Mouse (Mus musculus): ENCODE measurements around the gene Chic2.

The Chic2 gene

DNA sequence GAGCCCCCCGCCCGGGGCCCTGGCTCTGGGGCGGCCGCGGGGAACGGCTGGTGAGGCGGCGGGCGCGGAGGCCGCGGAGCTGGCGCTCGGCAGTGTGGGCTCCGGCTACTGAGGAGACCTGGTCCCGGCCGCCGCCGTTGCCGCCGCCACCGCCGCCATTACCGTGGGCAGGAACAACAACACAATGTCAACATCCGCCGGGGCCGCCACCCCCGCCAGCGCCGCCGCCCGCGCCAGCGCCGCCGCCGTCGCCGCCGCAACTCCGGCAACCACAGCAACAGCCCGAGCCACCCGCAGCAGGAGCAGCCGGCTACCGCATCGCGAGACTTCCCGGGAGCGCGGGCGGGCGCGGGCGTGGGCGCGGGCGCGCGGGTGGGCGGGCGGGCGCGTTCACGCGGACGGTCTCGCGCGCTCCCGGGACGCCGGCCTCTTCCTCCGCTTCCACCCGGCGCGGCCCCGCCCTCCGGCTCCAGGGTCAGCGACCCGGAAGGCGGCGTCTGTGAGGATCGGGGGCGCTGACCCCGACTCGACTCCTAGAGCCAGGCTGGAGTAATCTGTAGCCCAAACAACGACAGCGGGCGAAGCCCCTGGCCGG is at the start of gene Chic2:
Gene Chic2 (minus strand): TSS at position 465 of the 595 bp plus-strand sequence.
- DNase-seq: peak; percentile 90

DNA sequence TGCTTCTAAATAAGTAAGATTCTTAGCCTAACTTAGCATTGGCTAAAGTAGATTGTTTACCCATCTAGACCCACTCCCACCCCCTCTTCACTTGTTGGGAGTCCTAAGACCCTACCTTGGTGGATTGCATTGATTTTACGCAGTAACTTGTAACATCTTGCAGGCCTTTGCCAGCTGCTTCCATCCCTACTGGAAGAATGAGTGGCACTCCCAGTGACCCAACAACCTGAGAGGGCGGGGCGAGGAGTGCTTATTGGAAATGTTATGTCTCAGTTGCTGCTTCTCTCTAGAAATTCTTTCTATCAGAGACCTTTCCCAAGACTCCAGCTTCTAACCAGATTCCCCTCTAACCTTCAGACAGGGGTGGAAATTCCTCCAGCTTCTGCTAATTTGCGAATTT is 41.3 kb upstream of the Chic2 start:
- no peak for DNase-seq

DNA sequence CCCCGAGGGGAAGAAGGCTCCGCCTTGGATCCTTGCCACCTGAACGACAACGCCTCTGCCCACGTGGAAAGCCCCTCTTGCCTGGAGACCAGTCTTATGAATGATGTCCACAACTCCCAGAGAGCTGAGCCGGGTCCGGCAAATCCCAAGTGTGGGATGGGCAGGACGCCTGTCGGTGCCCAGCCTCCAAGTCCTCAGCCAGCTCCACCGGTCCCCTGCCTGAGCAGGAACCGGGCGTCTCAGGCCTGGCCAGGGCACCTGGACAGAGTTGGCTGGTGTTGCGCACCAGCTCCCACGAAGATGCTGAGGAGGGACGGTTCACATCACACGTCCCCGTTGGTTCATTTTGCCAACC is 40.9 kb upstream of the Chic2 start:
- DNase-seq: no peak

DNA sequence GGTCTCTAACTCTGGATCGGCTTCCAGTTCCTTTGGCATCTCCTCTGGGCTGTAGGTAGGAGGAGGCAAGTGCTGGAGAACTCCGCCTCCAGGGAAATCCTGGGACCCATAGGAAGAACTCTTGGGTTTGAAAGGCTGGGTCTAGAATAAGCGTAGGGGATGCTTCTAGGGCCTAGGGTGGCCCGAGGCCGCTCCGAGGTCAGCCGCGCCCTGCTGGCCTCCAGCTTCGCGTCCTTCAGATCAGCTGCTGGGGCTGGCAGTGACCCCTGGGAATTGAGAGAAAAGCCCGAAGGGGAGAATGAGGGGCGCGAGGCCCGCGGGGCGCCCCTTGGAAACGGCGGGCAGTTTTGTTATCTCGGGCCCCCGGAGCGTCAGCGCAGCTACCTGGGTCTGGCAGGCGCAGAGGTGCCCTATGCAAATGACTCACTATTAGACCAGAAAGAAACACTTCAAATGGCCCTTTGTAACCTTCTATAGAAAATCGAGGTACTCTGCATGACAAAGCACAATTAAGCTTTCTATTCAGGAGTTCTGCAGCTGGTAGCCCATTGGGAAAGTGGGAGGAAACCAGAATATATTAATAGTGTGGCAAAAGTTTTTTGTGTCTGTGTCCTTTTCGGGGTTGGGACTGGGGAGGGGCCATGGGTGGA is 40.4 kb upstream of the Chic2 start:
- DNase-seq: no peak

DNA sequence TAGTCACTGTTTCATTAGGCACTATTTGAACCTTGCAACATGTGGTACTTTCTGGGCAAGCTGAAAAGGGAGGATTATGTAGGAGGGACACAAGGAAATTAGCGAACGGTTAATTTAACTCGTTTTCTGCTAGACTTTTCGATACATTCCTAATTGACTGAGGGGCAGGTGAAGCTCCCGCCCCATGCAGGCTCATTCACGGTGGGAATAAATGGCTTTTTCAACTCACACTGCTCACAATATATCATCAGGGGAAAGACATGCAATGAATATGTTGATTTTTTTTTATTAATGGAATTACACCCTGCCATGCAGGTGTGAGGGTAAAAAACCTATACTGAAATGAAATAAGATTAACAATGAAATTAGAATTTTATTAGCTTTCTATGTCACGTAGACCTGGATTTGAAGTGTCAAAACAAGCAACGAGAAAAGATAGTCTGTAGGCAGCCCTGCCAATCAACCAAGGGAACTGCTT is 39.9 kb upstream of the Chic2 start:
- DNase-seq: no peak

DNA sequence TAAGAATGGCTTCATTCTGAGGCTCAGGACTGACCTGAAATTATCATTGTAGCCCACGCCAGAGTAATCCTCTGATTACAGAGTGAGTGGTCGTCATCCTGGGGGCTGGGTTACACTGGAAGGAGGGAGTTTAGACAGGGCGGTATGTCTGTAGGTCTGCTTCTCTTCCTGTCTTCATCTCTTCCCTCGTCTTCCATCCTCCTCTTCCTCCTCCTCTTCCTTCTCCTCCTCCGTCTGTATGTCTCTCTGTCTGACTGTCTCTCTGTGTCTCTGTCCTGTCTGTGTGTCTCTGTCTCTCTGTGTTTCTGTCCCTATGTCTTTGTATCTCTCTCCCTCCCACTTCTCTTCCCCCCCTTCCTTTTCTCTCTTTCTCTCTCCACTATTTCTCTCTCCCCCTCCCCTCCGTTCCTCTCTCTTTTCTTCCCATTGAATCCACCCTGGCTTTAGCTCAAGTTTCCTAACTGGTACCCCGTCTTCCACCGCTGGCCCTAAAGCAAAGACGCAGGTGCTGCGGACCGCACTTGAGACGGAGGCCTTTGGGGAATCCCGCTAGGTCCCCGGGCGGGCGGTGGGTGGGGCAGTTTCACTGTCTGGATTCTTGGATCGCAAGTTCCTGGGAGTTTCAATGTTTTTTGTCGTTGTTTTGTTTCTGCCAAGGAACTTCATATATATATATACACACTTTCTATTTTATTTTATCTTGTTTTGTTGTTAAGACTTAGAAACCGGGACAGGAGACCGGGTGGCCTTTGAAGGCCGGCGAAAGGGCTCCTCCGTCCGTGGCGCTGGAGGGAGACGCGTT is 39.2 kb upstream of the Chic2 start:
- DNase-seq: no peak

DNA sequence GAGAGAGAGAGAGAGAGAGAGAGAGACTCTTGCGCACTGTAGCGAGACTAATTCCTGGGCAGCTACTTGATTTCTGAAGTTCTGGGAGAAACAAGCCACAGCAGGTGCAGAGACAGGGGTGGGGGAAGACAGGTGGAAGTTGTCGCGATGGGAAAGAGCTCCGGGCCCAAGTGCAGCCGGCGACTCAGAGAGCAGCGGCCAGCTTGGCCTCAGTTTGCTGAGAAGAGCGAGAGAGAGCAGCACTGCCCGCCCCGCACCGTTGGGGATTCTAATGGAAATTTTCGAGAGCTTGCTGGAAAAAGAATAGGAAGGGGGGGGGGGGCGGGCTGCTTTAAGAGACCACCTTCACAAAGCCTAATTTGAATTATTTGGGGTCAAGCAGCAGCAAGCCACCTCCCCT is 38.5 kb upstream of the Chic2 start:
- no peak for DNase-seq

DNA sequence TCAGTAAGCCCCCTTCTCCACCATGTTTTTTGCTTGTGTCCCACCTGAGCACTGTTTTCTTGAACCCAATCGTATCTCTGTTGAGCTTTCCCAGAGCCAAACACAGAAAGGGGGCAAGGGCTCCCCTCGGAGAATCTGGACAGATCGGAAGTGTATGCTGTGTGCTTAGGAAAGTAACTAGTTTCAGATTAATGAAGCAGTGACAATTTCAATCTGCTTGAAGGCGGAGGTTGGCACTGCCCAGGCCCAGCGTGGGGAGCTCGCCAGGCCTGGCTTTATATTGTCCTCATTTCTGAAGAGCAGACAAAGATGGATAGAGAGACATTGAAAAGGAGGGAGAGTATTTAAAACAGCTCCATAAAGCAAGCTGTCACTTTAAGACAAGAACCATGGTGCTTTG is 37.9 kb upstream of the Chic2 start:
- DNase-seq: no peak

DNA sequence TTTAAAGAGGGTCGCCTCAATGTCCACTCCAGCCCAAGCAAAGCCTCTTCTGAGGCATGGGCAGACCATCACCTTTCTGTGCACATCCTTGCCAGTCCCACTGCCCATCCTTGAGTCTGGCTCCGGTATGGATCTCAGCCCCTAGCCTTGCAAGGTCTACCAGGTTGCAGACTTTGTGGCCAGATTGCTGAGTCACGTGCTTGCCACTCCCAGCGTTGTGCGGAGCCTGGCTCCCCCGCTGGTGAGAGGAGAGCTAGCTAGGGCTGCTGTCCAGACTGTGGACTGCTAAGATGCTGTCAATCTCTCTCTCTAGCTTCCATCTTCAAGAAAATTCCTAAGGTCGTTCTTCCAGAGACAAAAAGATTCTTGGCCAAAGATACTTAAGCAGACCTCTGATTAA is 35.0 kb upstream of the Chic2 start:
- no peak for DNase-seq

DNA sequence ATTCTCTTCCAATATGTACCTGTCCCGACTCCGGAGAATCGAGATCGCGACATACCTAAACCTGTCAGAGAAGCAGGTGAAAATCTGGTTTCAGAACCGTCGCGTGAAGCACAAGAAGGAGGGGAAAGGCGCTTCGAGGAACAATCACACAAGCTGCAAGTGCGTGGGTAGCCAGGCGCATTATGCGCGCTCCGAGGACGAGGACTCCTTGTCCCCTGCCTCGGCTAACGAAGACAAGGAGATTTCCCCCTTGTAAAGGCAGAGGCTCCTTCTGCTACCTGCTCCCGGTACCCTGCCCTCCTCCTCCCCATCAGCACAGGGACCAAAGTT is 32.4 kb upstream of the Chic2 start:
- DNase-seq: no peak

DNA sequence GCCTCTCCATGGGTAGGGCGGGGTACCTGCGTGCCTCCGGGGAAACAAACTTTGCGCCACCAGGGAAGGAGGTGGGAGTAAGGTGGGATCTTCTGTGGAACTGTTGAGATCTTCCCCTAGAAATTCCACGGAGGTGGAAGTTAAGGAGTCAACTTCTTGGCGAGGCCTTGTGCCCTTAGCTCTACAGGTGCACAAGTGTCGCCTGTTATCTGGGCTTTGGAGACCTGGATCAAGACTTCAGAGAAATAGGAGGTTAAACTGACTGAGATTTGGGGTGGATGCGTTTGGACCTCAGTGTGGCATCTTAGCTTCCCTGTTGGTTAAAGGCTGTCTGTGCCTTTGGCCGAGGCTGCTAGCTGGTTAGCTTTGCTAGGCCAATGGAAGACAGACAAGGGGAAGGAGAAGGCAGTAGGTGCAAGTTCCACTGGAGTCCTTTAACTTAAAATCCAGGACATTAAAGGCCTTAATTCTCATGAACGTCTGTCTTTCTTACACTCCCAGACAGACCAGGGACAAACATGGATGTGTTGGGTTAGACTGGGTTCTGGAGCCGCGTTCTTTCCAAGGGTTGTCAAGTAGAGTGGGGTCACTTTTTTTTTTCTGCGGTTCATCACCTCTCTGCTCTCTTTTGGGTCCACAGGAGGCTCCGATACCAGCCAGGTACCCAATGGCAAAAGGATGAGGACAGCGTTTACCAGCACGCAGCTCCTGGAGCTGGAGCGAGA is 31.9 kb upstream of the Chic2 start:
- no peak for DNase-seq

DNA sequence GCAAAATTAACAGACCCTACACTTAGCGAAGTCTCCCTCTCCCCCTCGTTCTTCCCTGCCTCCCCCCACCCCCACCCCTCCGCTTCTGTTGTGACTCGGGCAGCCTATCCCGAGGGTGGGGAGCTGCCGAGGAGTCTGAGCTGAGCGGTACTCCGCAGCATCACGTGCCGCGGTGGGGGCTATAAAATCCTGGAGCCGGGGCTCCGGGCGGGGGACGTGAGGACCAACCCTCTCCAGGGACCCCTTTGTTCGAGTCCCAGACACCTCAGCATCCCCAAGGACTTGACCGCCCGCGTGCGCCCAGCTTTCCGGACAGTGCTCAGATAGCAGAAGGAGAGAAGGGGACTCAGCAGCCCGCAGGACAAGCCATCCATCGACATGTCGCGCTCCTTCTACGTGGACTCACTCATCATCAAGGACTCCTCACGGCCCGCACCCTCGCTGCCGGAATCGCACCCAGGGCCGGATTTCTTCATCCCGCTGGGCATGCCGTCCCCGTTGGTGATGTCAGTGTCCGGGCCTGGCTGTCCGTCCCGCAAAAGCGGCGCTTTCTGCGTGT is 30.9 kb upstream of the Chic2 start, which contains the start of gene Gsx2:
Gene Gsx2 (plus strand): TSS at position 219 of the 559 bp plus-strand sequence.
- DNase-seq: no peak

DNA sequence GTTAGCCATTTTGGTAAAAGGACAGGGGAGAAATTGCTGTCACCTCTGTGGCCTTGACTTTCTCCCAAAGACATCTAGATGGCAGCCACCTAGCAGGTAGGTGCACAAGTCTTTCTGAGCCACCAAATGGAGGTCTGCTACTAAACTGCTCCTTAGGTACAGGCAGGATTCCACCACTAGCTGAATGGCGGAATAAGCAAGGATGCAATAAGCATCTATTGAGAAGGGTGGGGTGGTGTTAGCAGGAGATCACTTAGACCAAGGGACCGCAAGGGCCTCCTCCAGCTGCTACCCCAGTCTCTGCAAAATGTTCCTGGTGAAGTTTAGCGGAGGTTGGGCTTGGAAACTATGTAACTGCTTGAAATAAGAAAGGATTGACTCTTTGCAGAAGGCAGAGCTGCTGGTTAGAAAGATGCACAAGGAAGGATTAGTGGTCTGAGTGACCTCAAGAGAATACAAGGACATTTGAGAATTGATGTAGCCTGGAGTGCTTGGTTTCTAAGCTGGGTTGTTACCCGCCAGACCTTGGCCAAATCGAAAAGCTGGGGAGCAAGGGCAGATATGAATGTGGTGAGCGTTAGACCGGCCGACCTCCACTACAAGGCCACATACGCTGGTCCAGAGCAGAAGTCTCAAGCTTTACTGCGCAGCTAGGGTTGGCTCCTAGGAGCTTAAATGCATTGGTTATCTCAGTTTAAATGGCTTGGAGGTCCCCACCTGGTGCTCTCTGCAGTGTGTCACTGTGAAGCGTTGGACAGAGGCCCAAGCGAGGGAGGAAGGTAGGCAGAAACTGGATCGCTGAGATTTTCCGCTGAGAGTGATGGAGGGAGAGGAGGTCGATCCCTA is 30.2 kb upstream of the Chic2 start:
- no peak for DNase-seq

DNA sequence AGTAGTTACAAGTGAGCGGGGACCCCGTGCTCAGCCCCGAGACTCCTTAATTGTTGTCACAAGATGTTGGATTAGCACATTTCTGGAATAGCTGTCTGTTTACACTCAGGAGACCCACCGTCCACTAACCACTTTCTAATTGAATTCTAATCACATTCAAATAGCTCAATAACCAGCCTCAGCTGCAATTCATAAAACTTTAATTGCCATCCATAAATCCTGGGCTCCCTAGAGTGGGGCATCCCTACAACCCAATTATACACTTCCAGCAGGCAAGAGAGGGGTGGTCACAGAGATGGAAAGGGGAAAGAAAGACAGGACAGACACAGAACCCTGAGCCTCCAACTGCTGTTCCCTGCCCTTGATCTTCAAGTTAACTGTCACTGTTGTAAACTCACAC is 29.6 kb upstream of the Chic2 start:
- no peak for DNase-seq

DNA sequence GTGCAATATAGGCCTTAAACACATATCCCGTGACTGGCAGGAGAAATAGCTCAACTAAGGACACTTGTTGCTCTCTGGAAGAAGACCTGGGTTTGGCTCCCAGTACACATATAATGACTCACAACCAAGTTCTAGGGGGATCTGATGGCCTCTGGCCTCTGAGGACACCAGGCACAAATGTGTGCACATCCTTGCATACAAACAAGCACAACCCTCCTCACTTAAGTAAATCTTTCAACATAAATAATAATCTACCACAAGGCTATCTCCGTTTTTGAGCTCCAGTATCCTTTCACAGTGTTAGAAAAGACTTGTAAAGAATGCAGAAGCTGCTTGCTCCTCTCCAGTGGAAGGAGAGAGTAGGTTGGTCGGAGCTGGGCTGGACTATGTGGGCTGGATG is 29.1 kb upstream of the Chic2 start:
- DNase-seq: no peak

DNA sequence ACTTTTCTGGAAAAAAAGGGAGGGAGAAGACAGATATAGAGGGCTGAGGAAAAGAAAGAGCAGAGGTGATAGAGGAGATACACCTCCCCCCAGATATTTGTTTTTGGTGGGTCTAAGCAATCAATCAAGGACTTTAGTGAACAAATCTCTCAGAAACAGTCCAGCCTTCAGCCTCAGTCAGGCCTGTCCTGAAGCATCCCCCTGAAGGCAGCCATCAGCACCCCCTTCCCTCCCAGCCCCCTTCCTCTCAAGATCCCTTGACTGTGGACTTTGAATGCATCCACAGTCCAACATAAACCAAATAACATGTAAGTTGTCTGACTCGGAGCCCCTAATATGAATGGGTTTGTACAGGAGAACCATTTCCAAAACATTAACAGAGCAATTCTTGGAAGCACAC is 28.6 kb upstream of the Chic2 start:
- DNase-seq: no peak

DNA sequence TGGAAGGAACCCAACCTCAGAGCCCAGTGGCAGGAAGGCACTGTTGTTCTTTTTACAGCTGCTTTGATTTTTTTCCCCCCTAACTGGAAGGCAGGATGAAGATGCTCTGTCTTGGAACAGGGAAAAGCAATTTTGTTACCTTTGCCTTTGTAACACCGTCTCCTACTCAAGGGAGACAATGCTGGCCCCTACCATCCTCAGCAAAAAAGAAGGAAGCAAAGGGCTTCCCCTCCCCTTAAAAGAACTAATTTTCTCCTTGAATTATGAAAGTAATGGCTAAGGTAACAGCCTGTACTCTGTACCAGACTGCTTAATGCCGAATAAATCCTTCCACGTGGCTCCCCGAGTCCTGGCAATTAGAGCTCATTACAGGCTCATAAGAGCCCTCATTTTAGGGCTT is 28.0 kb upstream of the Chic2 start:
- no peak for DNase-seq

DNA sequence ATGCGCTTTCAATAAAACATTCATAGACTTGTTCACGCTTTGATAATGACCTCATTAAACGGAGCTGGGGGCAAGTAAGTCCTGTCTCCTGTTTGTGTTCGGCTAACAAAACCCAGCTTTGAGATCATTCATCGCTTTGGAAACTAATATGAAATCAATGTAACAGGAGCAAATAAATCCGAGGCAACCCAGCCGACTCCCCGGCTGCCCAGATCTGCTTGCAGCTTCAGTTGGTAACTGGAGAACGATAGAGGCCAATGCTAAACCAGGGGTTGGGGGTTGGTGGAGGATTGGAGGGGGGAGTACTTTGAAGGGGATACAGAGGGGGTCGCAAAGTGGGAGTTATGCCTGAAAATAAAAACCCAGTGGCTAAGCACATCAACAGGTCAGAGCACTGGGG is 27.4 kb upstream of the Chic2 start:
- no peak for DNase-seq

DNA sequence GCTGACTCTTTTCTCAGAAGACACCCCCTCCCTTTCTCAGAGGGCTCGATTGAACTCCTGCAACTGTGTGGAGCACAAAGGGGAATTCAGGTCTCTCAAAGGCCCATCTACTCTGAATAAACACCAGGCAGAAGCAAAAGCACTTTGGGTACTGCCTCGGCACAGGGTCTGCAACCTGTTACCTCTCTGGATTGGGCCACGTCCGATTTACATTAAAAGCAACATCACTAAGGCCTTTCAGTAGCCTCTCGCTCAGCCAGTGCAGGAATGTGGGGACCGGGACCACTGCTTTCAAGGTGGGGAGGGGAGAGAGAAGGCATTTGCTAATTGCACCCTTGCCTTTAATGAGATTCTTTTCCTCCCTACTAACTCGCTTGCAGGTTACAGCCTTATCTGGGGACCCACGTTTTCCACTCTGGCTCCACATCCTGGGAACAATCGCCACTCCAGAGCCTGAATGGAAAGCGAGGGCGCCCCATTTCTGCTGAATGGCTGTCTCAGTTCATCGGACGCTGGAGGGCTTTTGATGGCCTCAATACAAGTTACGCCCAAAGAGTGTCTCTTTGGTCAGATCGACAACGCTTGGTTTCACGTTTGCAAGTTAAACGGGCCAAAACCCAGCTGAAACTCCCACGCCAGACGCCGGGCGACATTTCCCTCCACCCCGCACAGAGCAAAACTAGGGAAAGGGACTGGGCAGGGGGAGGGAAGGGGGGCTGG is 26.2 kb upstream of the Chic2 start:
- DNase-seq: no peak

DNA sequence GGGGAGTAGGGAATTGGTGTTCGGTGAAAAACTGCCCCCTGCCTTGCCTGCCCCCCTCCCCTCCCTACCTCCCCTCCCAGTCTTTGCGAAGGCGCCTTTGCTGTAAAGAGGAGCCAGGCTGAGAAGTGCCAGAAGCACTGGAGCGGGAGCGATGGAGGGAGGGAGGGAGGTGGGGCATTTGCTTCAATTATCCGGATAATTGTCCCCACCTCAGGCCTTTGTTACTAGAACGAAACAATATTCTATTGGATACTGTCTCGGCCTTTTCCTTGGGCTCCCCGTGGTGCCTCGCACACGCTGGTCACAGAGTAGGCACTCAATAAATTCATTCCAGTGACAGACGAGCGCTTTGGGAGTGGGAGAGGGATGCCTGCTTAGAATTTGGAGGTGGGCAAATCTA is 25.6 kb upstream of the Chic2 start:
- DNase-seq: no peak

DNA sequence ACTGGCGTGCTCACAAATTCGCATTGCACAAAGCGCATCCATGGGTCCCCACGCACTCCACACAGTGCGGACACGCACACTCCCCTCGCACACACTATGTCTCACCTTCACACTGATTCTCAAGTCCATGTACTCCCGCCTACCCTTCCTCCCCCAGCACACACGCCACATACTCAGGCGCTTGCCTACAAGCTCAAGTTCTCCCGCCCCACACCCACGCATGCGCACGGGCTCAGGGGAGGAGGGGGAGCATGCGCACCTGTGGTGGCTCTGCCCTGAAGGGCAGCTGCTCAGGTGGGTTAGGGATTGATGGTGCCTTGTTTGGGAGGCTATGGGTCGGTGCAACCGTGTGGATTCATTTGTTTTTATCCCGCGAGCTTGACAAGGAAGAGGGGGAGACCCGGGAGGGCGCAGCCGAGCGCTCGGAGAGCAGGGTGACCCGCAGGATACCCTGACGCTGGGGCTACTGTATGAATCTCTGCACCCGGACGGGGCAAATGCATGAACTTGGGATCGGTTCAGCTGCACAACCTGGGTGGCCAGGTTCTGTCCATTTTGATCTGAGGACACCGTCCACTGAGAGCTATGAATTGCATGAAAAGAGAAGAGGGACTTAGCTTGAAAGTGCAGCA is 22.7 kb upstream of the Chic2 start:
- DNase-seq: peak; percentile 51
